Mouse (Mus musculus) bone marrow macrophage, adult 2 months (primary cell): ENCODE results near the gene Trmt44.

Experiments
- CTCF ChIP-seq: IDR thresholded peaks from 2 replicates; pipeline ENCODE4 v1.5.1; 2012; ENCODE audit warnings: low read depth, mild to moderate bottlenecking, low read length, moderate library complexity
- POLR2A ChIP-seq: IDR thresholded peaks from 2 replicates; pipeline ENCODE4 v1.6.1; 2012; ENCODE audit warnings: mild to moderate bottlenecking, low read depth, low read length, borderline replicate concordance

DNA sequence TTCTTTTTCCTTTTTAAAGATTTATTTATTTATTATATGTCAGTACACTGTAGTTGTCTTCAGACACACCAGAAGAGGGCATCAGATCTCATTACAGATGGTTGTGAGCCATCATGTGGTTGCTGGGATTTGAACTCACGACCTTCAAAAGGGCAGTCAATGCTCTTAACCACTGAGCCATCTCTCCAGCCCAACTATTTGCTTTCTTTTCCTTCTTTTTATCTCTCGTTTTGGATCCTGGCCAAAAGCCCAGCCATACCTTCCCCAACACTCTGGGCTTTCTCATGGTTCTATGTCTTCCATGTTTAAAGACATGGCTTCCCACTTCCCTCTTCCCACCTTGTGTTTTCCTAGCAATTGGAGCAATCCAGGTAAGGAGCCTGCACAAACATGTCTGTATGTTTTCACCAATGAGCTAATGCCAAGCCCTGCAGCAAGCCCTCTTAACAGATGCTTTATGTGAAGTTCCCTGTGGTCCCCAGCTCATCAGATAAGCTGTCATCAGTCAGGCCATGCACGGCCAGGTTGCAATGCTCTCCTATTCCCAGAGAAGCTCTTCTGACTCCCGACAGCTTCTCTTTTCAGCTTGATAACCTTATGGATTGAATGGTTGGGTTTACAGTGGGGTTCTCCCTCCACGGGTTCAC, 4.5 kb upstream of the Trmt44 start:
- TF ChIP-seq POLR2A: no peak
- no peak for TF ChIP-seq CTCF
